Mouse (Mus musculus) lung, postnatal 0 days (tissue): ENCODE results near the gene Cebpz. TPM values are rescaled to one million over a fixed set of nuclear protein-coding genes. Genes with fewer than 3 reads are reported as not detected.

ENCODE experiments used
- ATAC-seq: fragments of 200-750 bp; cut with Nextera tagmentation; 2 replicates; pipeline ENCODE4 v1.8.0; 2017; ENCODE audit warnings: moderate library complexity
- DNase-seq: peaks from one replicate; pipeline ENCODE4 v3.0.0-alpha.2; 2016; ENCODE audit warnings: low spot score
- H3K27ac ChIP-seq: fragments of 300-500 bp; sonication (generic); 2 replicates; pipeline ENCODE4 v1.5.1; 2014; ENCODE audit warnings: antibody characterized with exemption, mild to moderate bottlenecking, low read length, mixed read lengths
- H3K27me3 ChIP-seq: fragments of 300-500 bp; sonication (generic); replicated peaks from 2 replicates; pipeline ENCODE4 v1.6.1; 2014; ENCODE audit warnings: low read length, mixed read lengths; ENCODE audit not compliant: insufficient read depth
- H3K36me3 ChIP-seq: fragments of 300-500 bp; sonication (generic); 2 replicates; pipeline ENCODE4 v1.6.1; 2014; ENCODE audit warnings: low read length, mixed read lengths; ENCODE audit not compliant: insufficient read depth
- H3K4me1 ChIP-seq: fragments of 300-500 bp; sonication (generic); 2 replicates; pipeline ENCODE4 v1.6.1; 2014; ENCODE audit warnings: antibody characterized with exemption, low read depth, low read length, mixed read lengths; ENCODE audit not compliant: insufficient read depth
- H3K4me2 ChIP-seq: fragments of 300-500 bp; sonication (generic); replicated peaks from 2 replicates; pipeline ENCODE4 v1.6.1; 2014; ENCODE audit warnings: low read depth, mild to moderate bottlenecking, low read length, moderate library complexity, mixed read lengths
- H3K4me3 ChIP-seq: fragments of 300-500 bp; sonication (generic); 2 replicates; pipeline ENCODE4 v1.5.1; 2014; ENCODE audit warnings: low read depth, low read length
- H3K9ac ChIP-seq: fragments of 300-500 bp; sonication (generic); replicated peaks from 2 replicates; pipeline ENCODE4 v1.6.1; 2014; ENCODE audit warnings: low read depth, mild to moderate bottlenecking
- H3K9me3 ChIP-seq: fragments of 300-500 bp; sonication (generic); 2 replicates; pipeline ENCODE4 v1.6.1; 2016; ENCODE audit warnings: low read length, mixed read lengths
- CTCF ChIP-seq: IDR thresholded peaks from 2 replicates; pipeline ENCODE4 v1.5.1; 2016; ENCODE audit warnings: antibody characterized with exemption, mild to moderate bottlenecking
- EP300 ChIP-seq: IDR thresholded peaks from 2 replicates; pipeline ENCODE4 v1.6.1; 2016; ENCODE audit warnings: antibody characterized with exemption, mild to moderate bottlenecking, control low read depth
- WGBS: fragments of 180-500 bp; shearing (Covaris S2); extraction: QIAGEN DNeasy Blood & Tissue Kit; methylation state at CpG from one replicate; pipeline ENCODE4 v1.1.7; 2014; 5-methylcytosine and 5-hydroxymethylcytosine counted together
- polyA plus RNA-seq: library from polyadenylated mRNA; unstranded; fragments of >200 nt; fragmentation: Nextera tagmentation; extraction: Ambion mirVana; gene quantifications from 2 replicates; pipeline ENCODE4 v1.2.1, GENCODE M21; 2015

Gene Cebpz
- polyA plus RNA-seq, 1 experiment from 2014 or later: 43.4 TPM

DNA sequence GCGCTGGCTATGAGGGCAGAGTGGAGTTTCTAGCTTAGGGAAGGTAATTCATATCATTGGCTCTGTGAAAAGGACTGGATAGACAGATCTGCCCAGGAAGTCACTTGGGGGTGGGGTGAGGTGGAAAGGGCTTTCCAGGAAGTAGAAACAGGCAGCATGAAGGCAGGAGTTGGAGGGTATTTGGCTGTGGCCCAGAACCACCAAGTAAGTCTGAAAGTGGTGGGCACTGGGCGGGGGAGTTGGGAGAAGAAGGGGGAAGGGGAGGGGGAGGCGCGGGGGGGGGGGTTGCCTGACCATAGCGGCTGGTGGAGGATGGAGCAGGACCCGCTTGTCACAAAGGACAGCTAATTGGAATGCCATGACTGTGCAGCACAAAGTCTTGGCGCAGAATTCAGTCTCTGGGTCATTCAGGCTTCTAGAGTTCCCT is 55.0 kb downstream of the Cebpz start:
- H3K27ac ChIP-seq: peak overlapping the region; percentile 79
- TF ChIP-seq EP300: no peak
- no peak for TF ChIP-seq CTCF
- ATAC-seq (peak; percentile 47), DNase-seq (peak; percentile 63)
- 9% methylated on average over 5 of the region's 7 CpGs for WGBS
- no peaks in the 10 kb centered on the region; the same call in 1 of the 2 replicates for H3K36me3 ChIP-seq
- peak overlapping the region; percentile 63 for H3K4me3 ChIP-seq
- no peaks in the 10 kb centered on the region for H3K9me3 ChIP-seq
- peaks cover 8% of the 10 kb centered on the region; the same call in 1 of the 2 replicates for H3K4me1 ChIP-seq
- H3K4me2 ChIP-seq: peak overlapping the region; percentile 65
- H3K9ac ChIP-seq: peak overlapping the region; percentile 49
- H3K27me3 ChIP-seq: no peaks in the 10 kb centered on the region

DNA sequence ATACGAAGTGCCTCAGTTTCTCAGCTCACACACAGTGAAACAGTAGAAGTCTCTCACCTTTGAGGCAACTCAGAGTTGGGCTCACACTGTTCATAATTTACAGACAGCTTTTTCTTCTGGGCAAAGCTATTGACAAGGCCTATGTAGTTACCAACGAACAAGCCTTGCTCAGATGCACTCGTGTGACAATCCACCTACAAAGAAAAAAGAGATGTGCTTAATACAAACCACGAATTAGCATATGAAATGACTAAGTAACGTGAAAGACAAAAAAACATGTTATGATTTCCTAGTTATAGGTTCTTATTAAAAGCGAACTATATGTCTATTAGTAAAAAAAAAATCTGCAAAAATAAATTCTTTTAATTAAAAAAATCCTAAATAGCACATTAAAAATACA is 63.0 kb downstream of the Cebpz start:
- no peak overlapping the region for H3K27ac ChIP-seq
- TF ChIP-seq CTCF: no peak
- no peak for TF ChIP-seq EP300
- ATAC-seq: no peak

More for the DNA sequence above, 63.0 kb downstream of the Cebpz start:
- peaks cover 12% of the 10 kb centered on the region; the same call in 1 of the 2 replicates for H3K36me3 ChIP-seq
- H3K4me1 ChIP-seq: no peaks in the 10 kb centered on the region
- H3K9ac ChIP-seq: no peak overlapping the region
- H3K27me3 ChIP-seq: no peaks in the 10 kb centered on the region
- H3K4me2 ChIP-seq: no peak overlapping the region
- 90% methylated on average over 6 of the region's 6 CpGs for WGBS
- no peak overlapping the region for H3K4me3 ChIP-seq
- no peak for DNase-seq
- H3K9me3 ChIP-seq: no peaks in the 10 kb centered on the region

Other genes starting within 250 kb of the Cebpz start
- gene Strn, start 199.9 kb downstream of the Cebpz start, polyA plus RNA-seq: 3.4 and 4.3 TPM in 2 replicates
- 6.8 and 6.9 TPM in 2 replicates for gene Heatr5b, start 101.7 kb downstream of the Cebpz start, polyA plus RNA-seq
- gene Gpatch11, start 101.5 kb downstream of the Cebpz start, polyA plus RNA-seq: 35.7 and 38.4 TPM in 2 replicates
- 11.1 and 11.4 TPM in 2 replicates for gene Eif2ak2, start 54.5 kb downstream of the Cebpz start, polyA plus RNA-seq
- 0.10 TPM in 1 of 2 replicates, not detected in the other for gene Sult6b1, start 30.1 kb downstream of the Cebpz start, polyA plus RNA-seq
- gene Cebpzos, start 20.6 kb downstream of the Cebpz start, polyA plus RNA-seq: 67.5 and 68.1 TPM in 2 replicates
- 37.7 and 42.9 TPM in 2 replicates for gene Ndufaf7, start 70 bp upstream of the Cebpz start, polyA plus RNA-seq
- 24.1 and 27.6 TPM in 2 replicates for gene Prkd3, start 83.8 kb upstream of the Cebpz start, polyA plus RNA-seq
- gene Qpct, start 114.8 kb upstream of the Cebpz start, polyA plus RNA-seq: 26.1 and 27.1 TPM in 2 replicates